Mouse (Mus musculus) layer of hippocampus, adult 9-10 months (tissue): ENCODE measurements around the gene Tbc1d2.
A peak's percentile ranks its signal among the peaks of the same experiment; 100 is the strongest.
"Not testable (repeated sequence)": the region's sequence is repeated elsewhere in the genome, so short reads cannot be mapped to it uniquely, and the experiment has no call there.

Experiments used
- DNase-seq: peaks from one replicate; pipeline ENCODE4 v3.0.0; 2022; ENCODE audit warnings: low spot score

The Tbc1d2 gene

GRCm38 (mm10) chr4:46641283-46641682 is 8.7 kb downstream of the Tbc1d2 start:
- no peak for DNase-seq

DNA sequence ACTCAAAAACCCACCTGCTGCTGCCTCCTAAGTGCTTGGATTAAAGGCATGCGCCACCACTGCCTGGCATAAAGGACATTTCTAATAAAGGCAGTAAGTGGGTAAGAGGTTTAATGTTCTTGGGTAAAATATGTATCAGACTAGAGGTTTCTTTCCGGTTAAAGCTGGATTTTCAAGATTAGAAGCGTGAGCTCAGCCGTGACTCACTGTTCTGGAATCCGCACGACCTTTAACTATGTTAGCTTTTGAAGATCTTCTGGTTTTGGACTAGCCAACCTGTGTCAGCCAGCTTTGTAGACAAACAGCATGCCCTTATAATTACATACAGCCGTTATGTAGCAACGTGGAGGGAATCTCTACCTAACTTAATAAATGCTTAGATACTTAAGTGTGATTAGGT is 10.1 kb downstream of the Tbc1d2 start:
- DNase-seq, result no peak

GRCm38 (mm10) chr4:46637250-46637649 is 12.8 kb downstream of the Tbc1d2 start:
- not testable (repeated sequence) for DNase-seq

DNA sequence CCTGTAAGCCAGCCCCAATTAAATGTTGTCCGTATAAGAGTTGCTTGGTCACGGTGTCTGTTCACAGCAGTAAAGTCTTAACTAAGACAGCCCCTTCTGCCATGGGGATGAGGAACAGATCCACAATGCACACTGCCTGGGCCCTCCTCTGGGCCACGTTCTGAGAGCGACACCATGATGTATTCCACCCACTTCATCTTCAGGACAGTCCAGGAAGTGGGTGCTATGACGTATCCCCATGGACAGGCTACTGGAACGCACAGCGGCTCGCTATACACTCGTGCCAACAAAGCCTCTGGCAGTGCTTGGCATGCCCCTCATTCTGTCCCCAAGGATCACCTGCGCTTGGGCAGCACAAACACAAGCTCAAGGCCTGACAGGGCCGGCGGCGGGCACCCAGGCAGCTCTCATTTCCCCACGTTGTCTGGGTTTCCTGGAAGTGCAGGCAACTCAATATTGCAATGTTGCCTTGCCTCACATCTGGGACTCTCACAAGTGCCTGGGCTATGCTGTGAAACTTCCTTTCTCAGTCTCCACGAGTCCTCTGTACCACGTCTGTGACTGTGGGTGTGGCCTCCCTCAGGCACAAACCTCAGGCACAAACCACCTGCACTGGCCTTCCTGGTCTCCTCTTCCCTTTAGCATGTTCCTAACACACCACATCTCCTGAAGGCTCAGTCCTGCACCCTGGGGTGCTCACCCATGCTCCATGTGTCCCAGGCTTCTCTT is 14.1 kb downstream of the Tbc1d2 start:
- no peak for DNase-seq

GRCm38 (mm10) chr4:46634881-46635280 is 15.1 kb downstream of the Tbc1d2 start:
- DNase-seq, result no peak

DNA sequence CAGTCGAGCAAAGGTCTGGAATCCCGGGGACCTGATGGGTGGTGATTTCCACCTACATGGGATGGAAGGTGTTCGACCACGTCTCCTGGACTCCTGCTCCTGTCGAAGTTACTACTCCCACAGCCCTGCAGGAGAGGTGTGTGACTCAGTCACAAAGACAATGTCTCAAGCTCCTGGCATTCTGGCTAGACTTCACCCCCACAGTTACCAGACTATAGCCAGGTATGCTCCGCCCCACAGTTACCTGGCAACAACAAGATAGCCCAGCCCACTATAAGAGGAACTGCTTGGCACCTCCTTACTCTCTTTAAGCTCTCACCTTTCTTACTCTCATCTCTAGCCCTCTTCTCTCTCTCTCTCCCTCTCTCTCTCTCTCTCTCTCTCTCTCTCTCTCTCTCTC is 16.4 kb downstream of the Tbc1d2 start:
- DNase-seq, result not testable (repeated sequence)

DNA sequence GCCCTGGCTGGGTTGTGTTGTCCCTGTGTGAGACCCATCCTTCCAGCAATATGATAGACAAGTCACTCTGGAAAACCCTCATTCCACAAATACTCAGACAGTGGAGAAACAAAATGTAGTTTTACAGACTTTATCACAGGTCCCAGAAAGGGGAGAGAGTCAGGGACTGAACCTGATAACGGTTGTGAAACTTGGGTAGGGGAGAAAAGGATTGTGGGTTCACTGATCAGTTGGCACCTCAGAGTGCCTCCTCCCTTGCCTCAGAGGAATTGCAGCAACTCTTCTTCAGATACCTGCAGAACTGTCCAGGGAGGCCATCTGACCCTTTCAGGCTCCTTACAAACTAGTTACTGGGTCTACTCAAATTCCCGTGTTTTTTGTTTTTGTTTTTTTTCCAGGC is 17.5 kb downstream of the Tbc1d2 start:
- no peak for DNase-seq

DNA sequence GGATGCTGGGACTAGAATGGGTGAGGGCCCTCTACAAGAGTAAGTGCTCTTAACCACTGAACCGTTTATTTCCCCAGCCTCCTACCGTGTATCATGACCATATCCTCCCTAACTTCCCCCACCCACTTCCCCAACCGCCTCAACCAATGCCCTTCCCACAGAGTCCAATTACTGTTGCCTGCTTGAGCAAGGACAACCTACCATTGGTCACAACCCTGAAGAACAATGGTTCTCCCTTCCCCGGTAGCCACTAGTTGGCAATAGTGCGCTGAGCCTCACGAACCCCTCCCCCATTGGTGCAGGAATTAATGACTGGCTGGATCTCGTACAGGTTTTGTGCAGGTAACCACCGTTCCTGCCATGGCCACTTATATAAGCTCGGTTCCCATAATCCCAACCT is 19.6 kb downstream of the Tbc1d2 start:
- no peak for DNase-seq

GRCm38 (mm10) chr4:46628873-46629272 is 21.1 kb downstream of the Tbc1d2 start:
- no peak for DNase-seq

DNA sequence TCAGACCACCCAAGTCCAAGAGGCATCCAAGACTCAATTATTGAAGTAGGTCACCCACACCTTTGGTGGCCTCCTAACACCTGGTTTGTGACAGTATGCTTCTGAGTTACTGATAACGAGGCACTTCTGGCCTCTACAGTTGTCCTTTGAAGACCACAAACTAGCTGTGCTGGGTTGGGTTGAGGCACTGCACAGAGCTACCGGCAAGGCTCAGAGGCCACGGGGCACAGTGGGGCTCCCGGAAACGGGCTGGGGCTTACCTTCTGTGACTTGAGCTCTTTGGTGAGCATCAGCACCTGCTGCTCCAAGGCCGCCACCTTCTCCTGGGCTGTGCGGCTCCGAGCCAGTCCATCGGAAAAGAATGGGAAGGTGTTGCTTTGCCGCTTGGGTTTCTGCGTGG is 21.9 kb downstream of the Tbc1d2 start:
- DNase-seq, result no peak

GRCm38 (mm10) chr4:46625101-46625500 is 24.9 kb downstream of the Tbc1d2 start:
- DNase-seq, result no peak

- no peak for DNase-seq
These were observed 27.0 kb downstream of the Tbc1d2 start for GRCm38 (mm10) chr4:46623007-46623406.

- DNase-seq, result no peak
These were observed 29.1 kb downstream of the Tbc1d2 start for GRCm38 (mm10) chr4:46620946-46621345.

- DNase-seq, result no peak
These were observed 29.7 kb downstream of the Tbc1d2 start for GRCm38 (mm10) chr4:46620330-46620729.

DNA sequence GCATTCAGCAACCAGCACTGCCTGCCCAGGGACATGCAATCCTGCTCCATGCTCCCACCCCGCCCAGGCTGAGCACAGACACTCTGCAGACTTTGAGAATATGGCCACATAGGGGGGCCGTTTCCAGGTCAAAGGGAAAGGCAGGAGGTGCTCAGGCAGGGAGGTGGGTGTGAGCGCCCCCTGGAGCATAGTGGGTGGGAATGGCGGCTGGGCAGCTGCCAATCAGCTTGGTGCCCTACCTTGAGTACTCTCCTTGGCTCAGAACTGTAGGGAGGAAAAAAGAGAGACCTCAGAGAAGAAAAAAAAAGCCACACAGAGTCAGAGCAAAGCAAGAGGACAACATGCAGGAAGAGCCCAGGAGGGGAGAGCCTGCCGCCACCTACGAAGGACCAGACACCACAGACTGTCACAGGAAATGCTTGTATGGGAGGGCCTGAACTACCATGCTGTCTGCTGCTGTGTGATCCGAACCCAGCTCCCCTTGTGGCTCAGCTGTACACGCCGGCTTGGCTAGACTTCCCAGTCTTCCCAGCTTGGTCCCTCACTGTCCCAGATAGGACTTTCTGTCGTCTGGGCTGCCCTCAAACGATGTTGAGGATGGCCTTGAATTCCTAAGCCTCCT is 31.7 kb downstream of the Tbc1d2 start:
- no peak for DNase-seq

GRCm38 (mm10) chr4:46617408-46617807 is 32.6 kb downstream of the Tbc1d2 start:
- no peak for DNase-seq

- DNase-seq, result no peak
These were observed 35.4 kb downstream of the Tbc1d2 start for GRCm38 (mm10) chr4:46614641-46615040.

DNA sequence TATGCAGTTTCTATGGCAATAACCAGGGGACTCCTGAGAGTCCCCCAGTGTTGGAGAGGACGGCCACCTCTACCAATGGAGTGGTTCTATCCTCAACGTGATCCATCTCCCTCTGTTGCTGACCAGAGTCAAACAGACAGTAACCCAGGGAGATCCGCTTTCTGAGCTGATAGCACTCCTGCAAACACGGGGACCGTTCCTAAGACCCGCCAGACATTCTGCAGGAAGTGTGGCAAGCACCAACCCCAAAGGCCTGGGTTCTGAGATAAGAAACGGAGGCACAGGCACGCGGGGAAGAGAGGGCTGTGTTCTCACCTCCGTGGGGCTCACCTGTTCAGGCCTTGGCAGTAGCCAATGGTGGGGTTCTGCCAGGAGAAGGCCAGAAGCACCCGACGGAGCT is 36.4 kb downstream of the Tbc1d2 start:
- DNase-seq, result no peak

DNA sequence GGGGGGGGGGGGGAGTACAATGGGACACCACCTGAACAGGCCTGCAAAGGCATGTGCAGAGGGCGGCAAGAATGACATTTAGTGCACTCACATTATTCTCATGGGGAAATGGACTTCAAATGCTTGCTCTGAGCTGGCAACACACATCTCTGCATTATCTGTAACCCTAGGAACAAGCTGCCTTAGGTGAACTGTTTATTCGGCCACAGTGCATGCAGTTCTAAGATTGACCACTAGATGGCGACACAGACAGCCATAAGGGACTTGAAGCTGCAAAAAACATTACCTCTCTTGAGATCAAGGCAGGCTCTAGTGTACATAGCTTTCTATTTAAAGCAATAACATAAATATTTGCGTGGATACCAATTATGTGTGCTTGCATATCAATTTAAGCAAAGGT is 38.8 kb downstream of the Tbc1d2 start:
- DNase-seq, result peak; percentile 96

GRCm38 (mm10) chr4:46607601-46608000 is 42.4 kb downstream of the Tbc1d2 start:
- no peak for DNase-seq

GRCm38 (mm10) chr4:46605451-46605850 is 44.6 kb downstream of the Tbc1d2 start:
- DNase-seq, result no peak

DNA sequence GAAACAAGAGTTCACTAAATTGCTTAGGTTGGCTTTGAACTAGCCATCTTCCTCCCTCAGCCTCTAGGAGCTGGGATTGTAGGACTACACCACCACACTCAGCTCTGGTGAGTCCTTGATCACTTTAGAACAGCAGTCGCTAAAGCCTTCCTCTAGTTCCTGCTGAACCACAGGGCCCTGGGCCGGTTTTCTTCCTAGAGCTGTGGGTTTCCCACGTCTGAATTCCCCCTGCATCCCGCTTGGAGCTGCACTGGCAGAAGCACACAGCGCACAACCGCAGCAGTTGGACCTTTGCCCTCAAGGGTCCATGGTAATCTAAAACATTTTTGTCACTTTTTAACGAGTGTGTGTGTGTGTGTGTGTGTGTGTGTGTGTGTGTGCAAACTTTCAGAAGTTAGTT is 47.3 kb downstream of the Tbc1d2 start:
- DNase-seq, result no peak

DNA sequence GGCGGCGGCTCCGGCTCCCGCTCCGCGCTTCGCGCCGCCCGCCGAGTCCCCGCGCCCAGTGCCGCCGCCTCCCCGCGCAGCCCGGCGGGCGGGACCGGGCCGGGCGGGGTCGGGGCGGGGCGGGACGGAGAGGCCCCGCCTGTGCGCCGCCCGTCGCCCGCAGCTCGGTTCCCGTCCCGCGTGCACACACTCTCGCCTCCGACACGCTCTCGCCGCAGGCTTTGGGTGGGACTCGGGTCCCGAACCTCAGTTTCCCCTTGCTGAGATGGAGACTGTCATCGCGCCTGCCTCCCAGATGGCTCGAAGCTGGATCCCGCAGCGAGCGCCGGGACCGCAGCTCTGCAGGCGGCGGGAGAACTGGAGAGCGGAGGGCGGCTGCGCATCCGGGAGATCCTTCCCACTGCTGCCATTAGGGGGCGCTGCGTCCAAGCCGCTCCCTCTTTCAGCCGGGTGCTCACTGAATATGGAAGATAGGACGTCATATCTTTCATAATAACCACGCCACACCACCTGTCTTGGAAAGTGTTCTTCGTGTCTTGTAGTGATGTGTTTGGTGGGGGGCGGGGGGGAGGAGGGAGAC is 48.1 kb downstream of the Tbc1d2 start, which contains the start of gene Coro2a:
Gene Coro2a, minus strand, starts transcription at position 359 of the 580 bp plus-strand sequence.
- peak; percentile 74 for DNase-seq
